Mouse (Mus musculus) intestine, embryonic 16.5 days (tissue): Measurements from ENCODE around the gene Kif26a. TPM values are rescaled to one million over a fixed set of nuclear protein-coding genes. Genes with fewer than 3 reads are reported as not detected.

Experiments used
- ATAC-seq: fragments of 200-750 bp; cut with Nextera tagmentation; 2 replicates; pipeline ENCODE4 v1.8.0; 2017; ENCODE audit warnings: moderate TSS enrichment, moderate library complexity
- H3K27ac ChIP-seq: fragments of 300-500 bp; sonication (generic); 2 replicates; pipeline ENCODE4 v1.5.1; 2014; ENCODE audit warnings: mild to moderate bottlenecking, low read length
- H3K27me3 ChIP-seq: fragments of 300-500 bp; sonication (generic); replicated peaks from 2 replicates; pipeline ENCODE4 v1.6.1; 2014; ENCODE audit warnings: low read length, control low read depth, mixed read lengths; ENCODE audit not compliant: control insufficient read depth, insufficient read depth
- H3K36me3 ChIP-seq: fragments of 300-500 bp; sonication (generic); 2 replicates; pipeline ENCODE4 v1.6.1; 2014; ENCODE audit warnings: low read length, control low read depth; ENCODE audit not compliant: control insufficient read depth, insufficient read depth
- H3K4me1 ChIP-seq: fragments of 300-500 bp; sonication (generic); 2 replicates; pipeline ENCODE4 v1.6.1; 2014; ENCODE audit warnings: low read length, control low read depth, mixed read lengths; ENCODE audit not compliant: control insufficient read depth, insufficient read depth
- H3K4me2 ChIP-seq: fragments of 300-500 bp; sonication (generic); 2 replicates; pipeline ENCODE4 v1.6.1; 2014; ENCODE audit warnings: low read depth, low read length, control low read depth
- H3K4me3 ChIP-seq: fragments of 300-500 bp; sonication (generic); 2 replicates; pipeline ENCODE4 v1.5.1; 2014; ENCODE audit warnings: mild to moderate bottlenecking, low read length
- H3K9ac ChIP-seq: fragments of 300-500 bp; sonication (generic); 2 replicates; pipeline ENCODE4 v1.6.1; 2014; ENCODE audit warnings: low read depth, low read length
- H3K9me3 ChIP-seq: fragments of 300-500 bp; sonication (generic); 2 replicates; pipeline ENCODE4 v1.6.1; 2016; ENCODE audit warnings: low read length, control low read depth; ENCODE audit not compliant: control insufficient read depth
- WGBS: fragments of 180-500 bp; shearing (Covaris S2); extraction: QIAGEN DNeasy Blood & Tissue Kit; methylation state at CpG from one replicate; pipeline ENCODE4 v1.1.7; 2014; 5-methylcytosine and 5-hydroxymethylcytosine counted together
- polyA plus RNA-seq: library from polyadenylated mRNA; unstranded; fragments of >200 nt; fragmentation: Nextera tagmentation; extraction: Ambion mirVana; gene quantifications from 2 replicates; pipeline ENCODE4 v1.2.1, GENCODE M21; 2015

Gene Kif26a
- polyA plus RNA-seq, 1 experiment from 2014 or later = 1.9 TPM

- under 1% methylated on average over 44 of the region's 52 CpGs for WGBS
- peaks cover 49% of the 10 kb centered on the region for H3K27me3 ChIP-seq
- H3K9ac ChIP-seq = peak overlapping the region; percentile 3; the same call in 1 of the 2 replicates
These were observed 2.2 kb upstream of the Kif26a start for GRCm38 (mm10) chr12:112143833-112144201.

GRCm38 (mm10) chr12:112144377-112145115, 1.5 kb upstream of the Kif26a start:
- Histone ChIP-seq H3K4me2 (peak overlapping the region; percentile 94), H3K27ac (no peak overlapping the region), H3K9ac (peak overlapping the region; percentile 3; the same call in 1 of the 2 replicates), H3K4me3 (peak overlapping the region; percentile 48), H3K4me1 (peaks cover 33% of the 10 kb centered on the region), H3K9me3 (no peaks in the 10 kb centered on the region), H3K36me3 (no peaks in the 10 kb centered on the region), H3K27me3 (peaks cover 49% of the 10 kb centered on the region)
- 1% methylated on average over 46 of the region's 46 CpGs for WGBS
- no peak for ATAC-seq

More at GRCm38 (mm10) chr12:112143833-112144201, 2.2 kb upstream of the Kif26a start:
- H3K9me3 ChIP-seq = no peaks in the 10 kb centered on the region
- peak overlapping the region; percentile 94 for H3K4me2 ChIP-seq
- H3K4me1 ChIP-seq = peaks cover 33% of the 10 kb centered on the region
- H3K4me3 ChIP-seq = peak overlapping the region; percentile 48
- H3K36me3 ChIP-seq = no peaks in the 10 kb centered on the region
- H3K27ac ChIP-seq = no peak overlapping the region
- ATAC-seq = no peak

DNA sequence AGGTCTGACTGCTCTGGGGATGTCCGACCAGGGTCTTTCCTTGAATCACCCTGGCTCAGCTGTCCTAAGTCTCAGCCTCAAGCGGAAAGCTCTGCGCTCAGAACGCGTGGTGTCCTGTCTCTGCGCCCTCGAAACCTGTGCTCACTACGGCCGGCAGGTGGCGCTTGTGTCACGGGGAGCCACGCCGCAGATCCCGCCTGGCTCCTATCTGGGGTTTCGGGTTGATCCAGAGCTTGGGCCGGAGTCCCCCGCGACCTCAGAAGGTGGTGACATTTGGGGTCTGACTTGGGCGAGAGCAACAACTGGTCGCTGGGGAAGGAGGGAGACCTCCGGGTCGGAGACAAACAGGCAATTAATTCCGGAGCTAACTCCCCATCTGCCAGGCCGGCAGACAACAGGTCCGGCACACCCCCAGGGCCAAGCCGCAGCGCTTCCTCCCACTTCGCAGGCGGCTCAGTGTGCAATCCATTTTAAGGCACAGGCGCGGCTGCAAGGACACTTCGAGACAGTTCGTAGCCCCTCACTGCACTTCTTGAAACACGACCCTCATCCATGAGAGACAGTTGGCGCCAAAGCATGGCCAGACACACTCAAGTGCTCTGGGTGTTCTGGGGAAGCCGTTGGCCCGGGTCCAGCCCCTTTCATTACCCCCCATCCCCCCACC, 665 bp upstream of the Kif26a start:
- peak overlapping the region; percentile 75 for H3K9ac ChIP-seq
- H3K27me3 ChIP-seq = peaks cover 49% of the 10 kb centered on the region
- peak overlapping the region; percentile 28; the same call in 1 of the 2 replicates for H3K27ac ChIP-seq
- H3K4me3 ChIP-seq = peak overlapping the region; percentile 64
- under 1% methylated on average over 37 of the region's 37 CpGs for WGBS
- H3K4me2 ChIP-seq = peak overlapping the region; percentile 94
- H3K9me3 ChIP-seq = no peaks in the 10 kb centered on the region
- ATAC-seq = peak; percentile 63
- no peaks in the 10 kb centered on the region for H3K36me3 ChIP-seq
- peaks cover 36% of the 10 kb centered on the region for H3K4me1 ChIP-seq

GRCm38 (mm10) chr12:112147365-112147764, 1.4 kb downstream of the Kif26a start:
- Histone ChIP-seq H3K4me1 (peaks cover 43% of the 10 kb centered on the region), H3K27ac (peak overlapping the region; percentile 31), H3K4me3 (peak overlapping the region; percentile 64), H3K27me3 (peaks cover 36% of the 10 kb centered on the region), H3K9ac (peak overlapping the region; percentile 75), H3K9me3 (no peaks in the 10 kb centered on the region), H3K4me2 (peak overlapping the region; percentile 94), H3K36me3 (no peaks in the 10 kb centered on the region)
- no peak for ATAC-seq
- 54% methylated on average over 5 of the region's 5 CpGs for WGBS

GRCm38 (mm10) chr12:112150011-112150410, 4.0 kb downstream of the Kif26a start:
- 48% methylated on average over 7 of the region's 7 CpGs for WGBS
- Histone ChIP-seq H3K4me3 (no peak overlapping the region), H3K27ac (no peak overlapping the region), H3K9me3 (no peaks in the 10 kb centered on the region), H3K9ac (no peak overlapping the region), H3K4me1 (peaks cover 29% of the 10 kb centered on the region), H3K36me3 (no peaks in the 10 kb centered on the region), H3K27me3 (peaks cover 9% of the 10 kb centered on the region), H3K4me2 (0 out of 2 replicates have a peak overlapping the region, but pooled peaks have one; percentile 2)
- ATAC-seq = no peak

- peak overlapping the region; percentile 41; the same call in 1 of the 2 replicates for H3K27ac ChIP-seq
- no peak overlapping the region for H3K4me2 ChIP-seq
- peaks cover 5% of the 10 kb centered on the region for H3K27me3 ChIP-seq
- H3K4me1 ChIP-seq = peaks cover 22% of the 10 kb centered on the region
- 0 out of 2 replicates have a peak overlapping the region, but pooled peaks have one; percentile 14 for H3K9ac ChIP-seq
- 44% methylated on average over 12 of the region's 12 CpGs for WGBS
- H3K4me3 ChIP-seq = no peak overlapping the region
- peak; percentile 28 for ATAC-seq
- H3K9me3 ChIP-seq = no peaks in the 10 kb centered on the region
- H3K36me3 ChIP-seq = no peaks in the 10 kb centered on the region
These were observed 5.4 kb downstream of the Kif26a start for GRCm38 (mm10) chr12:112151244-112151979.

DNA sequence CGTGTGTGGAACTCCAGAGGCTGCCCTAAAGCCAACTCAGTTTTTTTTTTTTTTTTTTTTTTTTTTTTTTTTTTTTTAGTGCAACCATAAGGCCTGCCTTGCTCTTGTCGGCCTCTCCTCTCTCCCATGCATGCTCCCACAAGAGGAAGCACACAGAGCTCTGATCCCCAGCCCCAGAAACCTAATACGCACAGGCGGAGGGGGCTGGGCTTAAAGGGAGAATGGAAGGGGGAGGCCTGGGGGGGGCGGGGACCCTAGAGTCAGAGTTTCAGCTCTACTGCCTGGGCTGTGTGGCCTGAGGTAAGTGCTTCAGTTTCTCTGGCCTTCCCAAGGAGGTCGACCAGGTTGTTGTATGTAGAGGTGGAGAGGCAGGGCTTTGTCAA, 6.0 kb downstream of the Kif26a start:
- no peaks in the 10 kb centered on the region for H3K27me3 ChIP-seq
- H3K9me3 ChIP-seq = no peaks in the 10 kb centered on the region
- 49% methylated on average over 6 of the region's 6 CpGs for WGBS
- H3K4me2 ChIP-seq = no peak overlapping the region
- 0 out of 2 replicates have a peak, but pooled peaks have one; percentile 4 for ATAC-seq
- H3K9ac ChIP-seq = no peak overlapping the region
- H3K4me1 ChIP-seq = peaks cover 16% of the 10 kb centered on the region
- H3K27ac ChIP-seq = no peak overlapping the region
- no peak overlapping the region for H3K4me3 ChIP-seq
- H3K36me3 ChIP-seq = no peaks in the 10 kb centered on the region

DNA sequence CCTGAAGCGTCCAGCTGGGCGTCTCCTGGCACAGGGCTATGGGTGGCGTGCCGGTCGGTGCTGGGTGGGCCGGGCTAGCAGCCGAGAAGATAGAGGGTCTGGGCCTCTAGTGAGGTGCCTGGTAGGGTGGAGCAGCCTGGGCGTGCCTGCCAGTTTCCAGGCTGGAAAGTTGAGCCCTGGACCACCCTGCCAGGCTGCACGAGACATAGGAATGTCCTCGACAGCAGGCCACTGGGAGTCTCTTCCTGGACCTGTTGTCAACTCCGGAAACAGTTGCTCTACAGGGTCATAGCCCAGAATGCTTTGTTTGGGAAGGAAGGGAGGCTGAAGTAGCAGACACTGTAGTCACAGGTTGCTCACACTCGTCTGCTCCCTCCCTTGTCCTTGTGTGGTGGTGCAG, 7.6 kb downstream of the Kif26a start:
- H3K27ac ChIP-seq = no peak overlapping the region
- H3K36me3 ChIP-seq = no peaks in the 10 kb centered on the region
- H3K4me3 ChIP-seq = no peak overlapping the region
- no peak overlapping the region for H3K9ac ChIP-seq
- ATAC-seq = no peak
- H3K9me3 ChIP-seq = no peaks in the 10 kb centered on the region
- 70% methylated on average over 12 of the region's 12 CpGs for WGBS
- H3K4me1 ChIP-seq = peaks cover 19% of the 10 kb centered on the region
- no peak overlapping the region for H3K4me2 ChIP-seq
- H3K27me3 ChIP-seq = no peaks in the 10 kb centered on the region

- WGBS = 59% methylated on average over 5 of the region's 5 CpGs
These were observed 8.5 kb downstream of the Kif26a start for GRCm38 (mm10) chr12:112154476-112154875.

More at GRCm38 (mm10) chr12:112154476-112154875, 8.5 kb downstream of the Kif26a start:
- H3K4me1 ChIP-seq = peaks cover 21% of the 10 kb centered on the region
- no peaks in the 10 kb centered on the region for H3K27me3 ChIP-seq
- no peaks in the 10 kb centered on the region for H3K36me3 ChIP-seq
- no peak overlapping the region for H3K9ac ChIP-seq
- H3K9me3 ChIP-seq = no peaks in the 10 kb centered on the region
- H3K4me3 ChIP-seq = no peak overlapping the region
- no peak for ATAC-seq
- H3K4me2 ChIP-seq = no peak overlapping the region
- peak overlapping the region; percentile 65; the same call in 1 of the 2 replicates for H3K27ac ChIP-seq
